Comparison of ENCODE assay signal across 23 mouse cellular contexts in genomic region chr17:78368481-78368880, GRCm38 (mm10). TPM values are rescaled to one million over a fixed set of nuclear protein-coding genes. Genes with fewer than 3 reads are reported as not detected.
DNase-seq lines count a peak whose midpoint lies in the region; ATAC-seq and TF ChIP-seq lines count a peak whose summit lies in the region.
"Had no signal": no experiment of that assay in that cellular context is flagged by ENCODE, and none has a peak within 500 bp of the region (broad histone marks: within the 10 kb centered on the region; RNA-seq: fewer than 3 reads in every experiment).

No protein-coding gene starts in this region.

- no peak for TF ChIP-seq CTCF in brain, embryonic 14.5 days (IDR thresholded peaks at IDR 0.05; ENCODE audit: borderline replicate concordance, extremely low read depth, insufficient read depth, insufficient read length)

- H3K27me3 ChIP-seq in forebrain, embryonic 14.5 days (replicated peaks; ENCODE audit: control insufficient read depth, insufficient read depth, low read length): no peaks in the 10 kb centered on the region
- no peaks in the 10 kb centered on the region for H3K27me3 ChIP-seq in forebrain, embryonic 11.5 days (ENCODE audit: control insufficient read depth, insufficient read depth, low read length)
- H3K27me3 ChIP-seq in kidney, embryonic 16.5 days (ENCODE audit: insufficient read depth, low read length): no peaks in the 10 kb centered on the region
- H3K27me3 ChIP-seq in midbrain, embryonic 15.5 days (replicated peaks): no peaks in the 10 kb centered on the region
- H3K27me3 ChIP-seq in intestine, embryonic 15.5 days (replicated peaks): no peaks in the 10 kb centered on the region
- H3K27me3 ChIP-seq: embryonic facial prominence, embryonic 12.5 days; hindbrain, embryonic 15.5 days had no signal

- no peaks in the 10 kb centered on the region for H3K4me1 ChIP-seq in forebrain, embryonic 14.5 days (ENCODE audit: control insufficient read depth, insufficient read depth, low read length)
- H3K4me1 ChIP-seq in forebrain, embryonic 11.5 days (replicated peaks; ENCODE audit: control insufficient read depth, insufficient read depth, low read length): no peaks in the 10 kb centered on the region
- H3K4me1 ChIP-seq in kidney, embryonic 16.5 days (ENCODE audit: insufficient read depth, low read length): peaks cover 8% of the 10 kb centered on the region; the same call in 1 of the 2 replicates
- H3K4me1 ChIP-seq in midbrain, embryonic 15.5 days: no peaks in the 10 kb centered on the region
- no peaks in the 10 kb centered on the region for H3K4me1 ChIP-seq in intestine, embryonic 15.5 days (replicated peaks)
- H3K4me1 ChIP-seq: embryonic facial prominence, embryonic 12.5 days; heart, embryonic 10.5 days; hindbrain, embryonic 15.5 days had no signal

- 0 out of 2 replicates have a peak, but pooled peaks cover 19% of the 10 kb centered on the region for H3K36me3 ChIP-seq in forebrain, embryonic 14.5 days (ENCODE audit: control insufficient read depth, insufficient read depth, low read length)
- H3K36me3 ChIP-seq in forebrain, embryonic 11.5 days (ENCODE audit: control insufficient read depth, insufficient read depth, low read length): no peaks in the 10 kb centered on the region; the same call in 1 of the 2 replicates
- peaks cover 22% of the 10 kb centered on the region for H3K36me3 ChIP-seq in kidney, embryonic 16.5 days (ENCODE audit: insufficient read depth, low read length)
- H3K36me3 ChIP-seq in midbrain, embryonic 15.5 days (replicated peaks): 0 out of 2 replicates have a peak, but pooled peaks cover 5% of the 10 kb centered on the region
- no peaks in the 10 kb centered on the region for H3K36me3 ChIP-seq in intestine, embryonic 15.5 days

- H3K9ac ChIP-seq in forebrain, embryonic 14.5 days (ENCODE audit: low read length): no peak overlapping the region
- no peak overlapping the region for H3K9ac ChIP-seq in forebrain, embryonic 11.5 days (ENCODE audit: low read length)
- H3K9ac ChIP-seq in kidney, embryonic 16.5 days (replicated peaks; ENCODE audit: low read length): no peak overlapping the region
- no peak overlapping the region for H3K9ac ChIP-seq in midbrain, embryonic 15.5 days
- no peak overlapping the region for H3K9ac ChIP-seq in intestine, embryonic 15.5 days
- H3K9ac ChIP-seq: embryonic facial prominence, embryonic 12.5 days; hindbrain, embryonic 15.5 days had no signal

- no peak overlapping the region for H3K4me3 ChIP-seq in forebrain, embryonic 14.5 days (ENCODE audit: low read depth, low read length)
- no peak overlapping the region for H3K4me3 ChIP-seq in forebrain, embryonic 11.5 days (ENCODE audit: low read depth, low read length)
- no peak overlapping the region for H3K4me3 ChIP-seq in kidney, embryonic 16.5 days (ENCODE audit: low read length)
- H3K4me3 ChIP-seq in midbrain, embryonic 15.5 days: no peak overlapping the region
- no peak overlapping the region for H3K4me3 ChIP-seq in intestine, embryonic 15.5 days (replicated peaks)
- H3K4me3 ChIP-seq: embryonic facial prominence, embryonic 12.5 days; heart, embryonic 10.5 days; hindbrain, embryonic 15.5 days; left cerebral cortex, adult 2 months; limb, embryonic 10.5 days had no signal

- no peak overlapping the region for H3K4me2 ChIP-seq in forebrain, embryonic 14.5 days (ENCODE audit: low read length)
- no peak overlapping the region for H3K4me2 ChIP-seq in forebrain, embryonic 11.5 days (ENCODE audit: low read depth, low read length, severe bottlenecking)
- no peak overlapping the region for H3K4me2 ChIP-seq in kidney, embryonic 16.5 days (replicated peaks; ENCODE audit: low read depth, low read length)
- H3K4me2 ChIP-seq in midbrain, embryonic 15.5 days: no peak overlapping the region
- H3K4me2 ChIP-seq in intestine, embryonic 15.5 days (replicated peaks): no peak overlapping the region
- H3K4me2 ChIP-seq: embryonic facial prominence, embryonic 12.5 days; hindbrain, embryonic 15.5 days had no signal

- peak; percentile 61; the same call in 1 of the 2 replicates for ATAC-seq in forebrain, embryonic 14.5 days
- ATAC-seq in forebrain, embryonic 11.5 days (replicated peaks; ENCODE audit: low FRiP score): no peak
- peak; percentile 10; the same call in 1 of the 2 replicates for ATAC-seq in kidney, embryonic 16.5 days (ENCODE audit: low FRiP score, low TSS enrichment)
- peak; percentile 71 for ATAC-seq in midbrain, embryonic 15.5 days (replicated peaks)
- ATAC-seq in intestine, embryonic 15.5 days: no peak
- ATAC-seq: activated CD4-positive, CD25-positive, alpha-beta regulatory T cell, adult 4 months had no signal

- no peaks in the 10 kb centered on the region for H3K9me3 ChIP-seq in forebrain, embryonic 14.5 days (replicated peaks; ENCODE audit: control insufficient read depth, low read length)
- H3K9me3 ChIP-seq in forebrain, embryonic 11.5 days (ENCODE audit: control insufficient read depth, low read length): no peaks in the 10 kb centered on the region
- H3K9me3 ChIP-seq in kidney, embryonic 16.5 days (ENCODE audit: low read length): no peaks in the 10 kb centered on the region
- no peaks in the 10 kb centered on the region for H3K9me3 ChIP-seq in midbrain, embryonic 15.5 days
- H3K9me3 ChIP-seq in intestine, embryonic 15.5 days: no peaks in the 10 kb centered on the region
- H3K9me3 ChIP-seq: embryonic facial prominence, embryonic 12.5 days; G1E; heart, embryonic 10.5 days; hindbrain, embryonic 15.5 days; limb, embryonic 10.5 days had no signal

- no peak overlapping the region for H3K27ac ChIP-seq in forebrain, embryonic 14.5 days (ENCODE audit: low read depth, low read length)
- H3K27ac ChIP-seq in forebrain, embryonic 11.5 days (ENCODE audit: low read depth, low read length): no peak overlapping the region
- H3K27ac ChIP-seq in kidney, embryonic 16.5 days (ENCODE audit: low read length): no peak overlapping the region
- no peak overlapping the region for H3K27ac ChIP-seq in midbrain, embryonic 15.5 days
- no peak overlapping the region for H3K27ac ChIP-seq in intestine, embryonic 15.5 days
- H3K27ac ChIP-seq: embryonic facial prominence, embryonic 12.5 days; heart, embryonic 10.5 days; hindbrain, embryonic 15.5 days; left cerebral cortex, adult 2 months; limb, embryonic 10.5 days had no signal

- DNase-seq in forebrain, embryonic 14.5 days (ENCODE audit: low spot score): no peak
- no peak for DNase-seq in forebrain, embryonic 11.5 days (ENCODE audit: low spot score)
- no peak for DNase-seq in kidney, adult 9 months
- peak; percentile 55 for DNase-seq in brain, embryonic 14.5 days (ENCODE audit: low read depth)
- DNase-seq: adrenal gland, postnatal 10 days; cerebellum, adult 9-11 months; gastrocnemius, postnatal 36 days; kidney, adult 11 months; kidney, postnatal 14 days; lung, adult 2 months; lung, postnatal 36 days; retina, postnatal 1 day; thymus, postnatal 25 days had no signal

- WGBS in forebrain, embryonic 14.5 days: 59% methylated on average over 8 of the region's 8 CpGs
- 63% methylated on average over 8 of the region's 8 CpGs for WGBS in forebrain, embryonic 11.5 days
- WGBS in kidney, embryonic 16.5 days: 65% methylated on average over 8 of the region's 8 CpGs
- 48% methylated on average over 8 of the region's 8 CpGs for WGBS in midbrain, embryonic 15.5 days
- WGBS in intestine, embryonic 15.5 days: 85% methylated on average over 8 of the region's 8 CpGs

- no peak for TF ChIP-seq POLR2A in brain, embryonic 14.5 days (IDR thresholded peaks at IDR 0.05; ENCODE audit: borderline replicate concordance, extremely low read depth, insufficient read depth, insufficient read length, poor library complexity, severe bottlenecking)

RNA-seq across cellular contexts. Expression of gene Fez2, which starts 49.5 kb away (rescaled TPM):
- polyA plus RNA-seq in forebrain, embryonic 14.5 days (2014; fragmentation: Nextera tagmentation; extraction: Ambion mirVana): 42.6 and 45.2 TPM in 2 replicates
- polyA plus RNA-seq in forebrain, embryonic 11.5 days (2014; fragmentation: Nextera tagmentation; extraction: Ambion mirVana): 35.7 and 39.4 TPM in 2 replicates
- 42.8 TPM in 2 replicates for polyA plus RNA-seq in kidney, embryonic 16.5 days (2015; fragmentation: Nextera tagmentation; extraction: Ambion mirVana)
- 29.5 and 35.2 TPM in 2 replicates for polyA plus RNA-seq in brain, embryonic 14.5 days (2012; rRNA removed)
- polyA plus RNA-seq in midbrain, embryonic 15.5 days (2015; fragmentation: Nextera tagmentation; extraction: Ambion mirVana): 47.6 and 47.8 TPM in 2 replicates
- polyA plus RNA-seq in intestine, embryonic 15.5 days (2015; fragmentation: Nextera tagmentation; extraction: Ambion mirVana): 37.1 and 42.7 TPM in 2 replicates

Comparison
In these comparisons a context has a peak if more than half of its experiments do, and no peak if none do; other contexts are left out.
1. ATAC-seq: peak in forebrain, embryonic 14.5 days (single experiment), kidney, embryonic 16.5 days (single experiment) and midbrain, embryonic 15.5 days (single experiment); none in forebrain, embryonic 11.5 days (single experiment) and intestine, embryonic 15.5 days (single experiment).